Mouse (Mus musculus): ENCODE data around the gene Nanos3. TPM values are rescaled to one million over a fixed set of nuclear protein-coding genes. Genes with fewer than 3 reads are reported as not detected.

Gene Nanos3
- polyA plus RNA-seq, 1 experiment from 2014 or later: 3.2 TPM

DNA sequence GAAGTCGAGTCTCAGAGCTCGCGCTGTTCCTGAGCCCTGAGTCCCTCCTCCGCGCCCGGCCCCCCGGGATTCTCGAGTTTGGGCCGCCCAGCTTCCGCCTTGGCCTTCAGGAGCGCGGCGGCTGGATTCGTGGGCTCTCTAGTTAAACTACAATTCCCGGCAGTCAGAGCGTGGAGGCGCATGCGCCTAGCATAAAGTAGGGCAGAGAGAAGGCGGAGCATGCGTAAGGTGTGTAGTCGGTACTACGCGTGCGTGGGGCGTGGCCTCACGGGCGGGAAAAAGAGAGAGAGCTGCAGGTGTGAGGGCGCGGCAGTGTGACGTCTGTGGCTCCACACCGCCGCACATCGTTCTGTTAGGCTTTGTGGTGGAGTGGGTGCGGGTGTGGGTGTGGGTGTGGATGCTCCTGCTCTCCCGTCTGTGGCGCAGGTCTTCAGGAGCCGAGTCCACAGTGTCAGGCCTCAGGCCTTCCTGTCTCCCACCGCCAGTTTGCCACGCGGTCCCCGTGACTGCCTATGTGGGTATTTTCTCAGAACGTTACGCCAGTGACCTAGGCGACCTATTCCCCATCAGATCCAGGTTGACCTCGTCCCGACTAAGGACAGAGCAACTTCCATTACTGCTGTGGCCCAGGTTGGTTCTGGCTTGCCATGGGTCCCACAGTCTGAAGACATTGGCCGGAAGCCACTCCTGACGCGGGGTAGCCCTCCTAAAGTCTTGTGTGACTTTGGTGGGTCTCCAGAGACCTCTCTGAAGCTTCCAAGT is 37.1 kb downstream of the Nanos3 start, which contains the start of the genes Cc2d1a and 4930432K21Rik:
Gene Cc2d1a (minus strand): TSS at position 168 of the 762 bp plus-strand sequence.
Gene 4930432K21Rik (plus strand): TSS at position 257 of the 762 bp plus-strand sequence.
- Histone ChIP-seq H3K4me2 (replicated peaks; ENCODE audit: low read depth, low read length) (peak within 1 kb of the TSS; percentile 96), H3K9ac (replicated peaks; ENCODE audit: low read depth) (peak within 1 kb of the TSS; percentile 60), H3K27me3 (replicated peaks; ENCODE audit: insufficient read depth, low read length) (no peaks in the 10 kb centered on the region), H3K9me3 (ENCODE audit: low read length) (no peaks in the 10 kb centered on the region), H3K4me1 (ENCODE audit: insufficient read depth, low read depth, low read length) (peaks cover 6% of the 10 kb centered on the region; the same call in 1 of the 2 replicates), H3K36me3 (ENCODE audit: insufficient read depth, low read length) (peaks cover 10% of the 10 kb centered on the region; the same call in 1 of the 2 replicates), H3K4me3 (ENCODE audit: low read depth, low read length) (peak within 1 kb of the TSS; percentile 60), H3K27ac (ENCODE audit: low read length) (peak within 1 kb of the TSS; percentile 69)
- DNase-seq (ENCODE audit: low spot score): peak; percentile 99
- TF ChIP-seq CTCF (IDR thresholded peaks at IDR 0.05): no peak
- TF ChIP-seq EP300 (IDR thresholded peaks at IDR 0.05): no peak
- 18% methylated on average over 40 of the region's 49 CpGs for WGBS
- peak; percentile 95 for ATAC-seq

GRCm38 (mm10) chr8:84147324-84147766 is 37.7 kb downstream of the Nanos3 start:
- peak; percentile 73 for DNase-seq (ENCODE audit: low spot score)
- peak overlapping the region; percentile 96 for H3K4me2 ChIP-seq (replicated peaks; ENCODE audit: low read depth, low read length)
- peaks cover 16% of the 10 kb centered on the region; the same call in 1 of the 2 replicates for H3K36me3 ChIP-seq (ENCODE audit: insufficient read depth, low read length)
- H3K4me3 ChIP-seq (ENCODE audit: low read depth, low read length): peak overlapping the region; percentile 60
- no peaks in the 10 kb centered on the region for H3K9me3 ChIP-seq (ENCODE audit: low read length)
- peak; percentile 71 for ATAC-seq
- WGBS: 5% methylated on average over 13 of the region's 14 CpGs
- peaks cover 6% of the 10 kb centered on the region; the same call in 1 of the 2 replicates for H3K4me1 ChIP-seq (ENCODE audit: insufficient read depth, low read depth, low read length)
- peak overlapping the region; percentile 60 for H3K9ac ChIP-seq (replicated peaks; ENCODE audit: low read depth)
- H3K27ac ChIP-seq (ENCODE audit: low read length): peak overlapping the region; percentile 69
- TF ChIP-seq EP300 (IDR thresholded peaks at IDR 0.05) (no peak), CTCF (IDR thresholded peaks at IDR 0.05) (no peak)
- H3K27me3 ChIP-seq (replicated peaks; ENCODE audit: insufficient read depth, low read length): no peaks in the 10 kb centered on the region

DNA sequence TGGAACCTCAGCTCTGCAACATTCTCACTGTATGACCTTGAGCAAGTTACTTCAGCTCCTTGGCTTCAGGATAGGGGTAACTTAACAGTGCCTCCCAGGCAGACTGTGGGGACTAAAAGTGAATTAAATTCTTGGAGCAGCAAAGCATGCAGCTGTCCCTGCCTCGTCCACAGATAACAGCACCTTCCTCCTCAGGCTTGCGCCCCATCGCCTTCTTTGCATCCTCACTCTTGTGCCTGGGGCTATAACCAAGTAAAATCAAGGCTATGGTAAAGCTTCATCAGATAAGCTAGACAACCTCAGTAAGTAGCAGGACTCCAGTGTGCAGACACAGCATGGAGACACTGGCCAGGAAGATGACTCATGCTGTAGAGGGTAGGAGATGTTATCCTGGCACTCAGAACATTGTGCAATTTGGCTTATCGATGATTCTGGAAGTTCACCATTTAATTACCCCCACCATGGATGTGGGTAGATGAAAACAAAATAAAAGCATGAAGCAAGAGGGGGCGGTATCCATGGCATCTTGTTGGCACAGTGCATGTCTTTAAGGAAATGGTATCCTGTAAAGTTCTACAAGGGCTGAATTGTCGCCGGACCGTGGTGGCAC is 40.3 kb downstream of the Nanos3 start:
- H3K27me3 ChIP-seq (replicated peaks; ENCODE audit: insufficient read depth, low read length): no peaks in the 10 kb centered on the region
- no peaks in the 10 kb centered on the region for H3K9me3 ChIP-seq (ENCODE audit: low read length)
- no peak overlapping the region for H3K4me2 ChIP-seq (replicated peaks; ENCODE audit: low read depth, low read length)
- H3K9ac ChIP-seq (replicated peaks; ENCODE audit: low read depth): no peak overlapping the region
- no peak overlapping the region for H3K27ac ChIP-seq (ENCODE audit: low read length)
- H3K36me3 ChIP-seq (ENCODE audit: insufficient read depth, low read length): peaks cover 30% of the 10 kb centered on the region; the same call in 1 of the 2 replicates
- H3K4me3 ChIP-seq (ENCODE audit: low read depth, low read length): no peak overlapping the region
- DNase-seq (ENCODE audit: low spot score): no peak
- no peak for TF ChIP-seq EP300 (IDR thresholded peaks at IDR 0.05)
- no peak for TF ChIP-seq CTCF (IDR thresholded peaks at IDR 0.05)
- no peak for ATAC-seq
- 87% methylated on average over 8 of the region's 8 CpGs for WGBS
- H3K4me1 ChIP-seq (ENCODE audit: insufficient read depth, low read depth, low read length): peaks cover 6% of the 10 kb centered on the region; the same call in 1 of the 2 replicates

DNA sequence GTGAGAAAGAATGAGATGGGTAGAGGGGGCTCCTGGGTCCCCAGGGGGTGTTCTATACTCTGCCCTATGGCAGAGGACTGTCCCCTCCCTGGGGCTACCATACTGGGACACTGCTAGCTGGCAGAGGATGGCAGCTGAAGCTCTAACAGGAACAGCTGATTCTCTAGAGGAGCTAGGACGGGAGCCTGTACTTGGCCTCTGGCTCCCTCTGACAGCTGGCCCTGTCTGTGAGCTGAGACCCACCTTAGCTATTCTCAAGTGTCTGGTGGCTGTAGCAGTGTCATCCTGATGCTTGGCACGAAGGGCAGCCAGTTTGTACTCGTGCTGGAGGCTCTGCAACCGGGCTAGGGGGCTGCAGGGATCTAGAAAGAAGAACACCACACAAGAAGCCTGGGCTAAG is 44.2 kb downstream of the Nanos3 start:
- ATAC-seq (no peak), DNase-seq (ENCODE audit: low spot score) (no peak)
- Histone ChIP-seq H3K9ac (replicated peaks; ENCODE audit: low read depth) (no peak overlapping the region), H3K4me3 (ENCODE audit: low read depth, low read length) (no peak overlapping the region), H3K27me3 (replicated peaks; ENCODE audit: insufficient read depth, low read length) (no peaks in the 10 kb centered on the region), H3K4me1 (ENCODE audit: insufficient read depth, low read depth, low read length) (no peaks in the 10 kb centered on the region), H3K4me2 (replicated peaks; ENCODE audit: low read depth, low read length) (no peak overlapping the region), H3K36me3 (ENCODE audit: insufficient read depth, low read length) (peaks cover 57% of the 10 kb centered on the region; the same call in 1 of the 2 replicates), H3K9me3 (ENCODE audit: low read length) (no peaks in the 10 kb centered on the region), H3K27ac (ENCODE audit: low read length) (no peak overlapping the region)
- 89% methylated on average over 4 of the region's 4 CpGs for WGBS
- TF ChIP-seq EP300 (IDR thresholded peaks at IDR 0.05): no peak
- TF ChIP-seq CTCF (IDR thresholded peaks at IDR 0.05): no peak

GRCm38 (mm10) chr8:84137848-84138247 is 47.2 kb downstream of the Nanos3 start:
- no peaks in the 10 kb centered on the region for H3K27me3 ChIP-seq (replicated peaks; ENCODE audit: insufficient read depth, low read length)
- DNase-seq (ENCODE audit: low spot score): no peak
- peaks cover 54% of the 10 kb centered on the region; the same call in 1 of the 2 replicates for H3K36me3 ChIP-seq (ENCODE audit: insufficient read depth, low read length)
- WGBS: 91% methylated on average over 3 of the region's 3 CpGs
- no peak overlapping the region for H3K4me3 ChIP-seq (ENCODE audit: low read depth, low read length)
- no peaks in the 10 kb centered on the region for H3K4me1 ChIP-seq (ENCODE audit: insufficient read depth, low read depth, low read length)
- H3K27ac ChIP-seq (ENCODE audit: low read length): no peak overlapping the region
- H3K9me3 ChIP-seq (ENCODE audit: low read length): no peaks in the 10 kb centered on the region
- no peak overlapping the region for H3K9ac ChIP-seq (replicated peaks; ENCODE audit: low read depth)
- no peak for TF ChIP-seq EP300 (IDR thresholded peaks at IDR 0.05)
- no peak for TF ChIP-seq CTCF (IDR thresholded peaks at IDR 0.05)
- H3K4me2 ChIP-seq (replicated peaks; ENCODE audit: low read depth, low read length): no peak overlapping the region
- ATAC-seq: no peak

DNA sequence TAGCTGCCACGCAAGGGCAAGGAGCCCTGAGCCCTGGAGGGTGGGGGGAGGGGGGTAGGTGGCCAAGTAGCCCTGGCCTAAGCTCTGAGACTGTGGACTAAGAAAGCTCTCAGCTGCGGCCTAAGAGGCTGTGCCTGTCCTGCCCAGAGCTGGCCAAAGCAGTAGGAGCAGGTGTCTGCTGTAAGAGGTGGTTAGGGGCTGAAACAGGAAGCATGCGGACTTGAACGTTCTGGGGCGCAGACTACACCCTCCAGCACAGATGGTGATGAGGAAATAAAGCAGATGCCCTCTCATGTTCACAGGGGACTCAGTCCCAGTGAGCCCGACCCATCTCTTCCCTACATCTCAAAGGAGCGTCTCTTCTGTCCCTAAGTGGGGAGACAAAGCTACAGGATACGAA is 52.8 kb downstream of the Nanos3 start:
- Histone ChIP-seq H3K9ac (replicated peaks; ENCODE audit: low read depth) (no peak overlapping the region), H3K4me2 (replicated peaks; ENCODE audit: low read depth, low read length) (no peak overlapping the region), H3K9me3 (ENCODE audit: low read length) (no peaks in the 10 kb centered on the region), H3K4me1 (ENCODE audit: insufficient read depth, low read depth, low read length) (no peaks in the 10 kb centered on the region), H3K27me3 (replicated peaks; ENCODE audit: insufficient read depth, low read length) (no peaks in the 10 kb centered on the region), H3K36me3 (ENCODE audit: insufficient read depth, low read length) (peaks cover 17% of the 10 kb centered on the region; the same call in 1 of the 2 replicates), H3K4me3 (ENCODE audit: low read depth, low read length) (no peak overlapping the region), H3K27ac (ENCODE audit: low read length) (no peak overlapping the region)
- DNase-seq (ENCODE audit: low spot score) (no peak), ATAC-seq (no peak)
- TF ChIP-seq EP300 (IDR thresholded peaks at IDR 0.05): no peak
- TF ChIP-seq CTCF (IDR thresholded peaks at IDR 0.05): no peak
- 81% methylated on average over 8 of the region's 8 CpGs for WGBS
